Mouse (Mus musculus): ENCODE data around the gene Dhx15. TPM values are rescaled to one million over a fixed set of nuclear protein-coding genes. Genes with fewer than 3 reads are reported as not detected.
A peak's percentile ranks its signal among the peaks of the same experiment; 100 is the strongest.

Gene Dhx15
- polyA plus RNA-seq, 1 experiment, result 28.9 TPM

GRCm38 (mm10) chr5:52149138-52149537 is 41.2 kb downstream of the Dhx15 start:
- Histone ChIP-seq H3K36me3 (replicated peaks; ENCODE audit: low read length) (peaks cover 90% of the 10 kb centered on the region), H3K4me1 (peaks cover 9% of the 10 kb centered on the region), H3K27me3 (replicated peaks) (no peaks in the 10 kb centered on the region), H3K9me3 (no peaks in the 10 kb centered on the region), H3K4me3 (replicated peaks) (no peak overlapping the region)
- no peak for TF ChIP-seq FLI1 (IDR thresholded peaks at IDR 0.05; ENCODE audit: low read length)
- TF ChIP-seq GATA1 (IDR thresholded peaks at IDR 0.05; ENCODE audit: borderline replicate concordance, low read length), result no peak

- Histone ChIP-seq H3K9me3 (no peaks in the 10 kb centered on the region), H3K27me3 (replicated peaks) (no peaks in the 10 kb centered on the region), H3K4me3 (replicated peaks) (no peak overlapping the region), H3K4me1 (peaks cover 10% of the 10 kb centered on the region), H3K36me3 (replicated peaks; ENCODE audit: low read length) (peaks cover 87% of the 10 kb centered on the region)
- no peak for TF ChIP-seq GATA1 (IDR thresholded peaks at IDR 0.05; ENCODE audit: borderline replicate concordance, low read length)
- TF ChIP-seq FLI1 (IDR thresholded peaks at IDR 0.05; ENCODE audit: low read length), result no peak
Measured at GRCm38 (mm10) chr5:52147141-52147540, 43.2 kb downstream of the Dhx15 start.

GRCm38 (mm10) chr5:52145684-52146083 is 44.6 kb downstream of the Dhx15 start:
- Histone ChIP-seq H3K27me3 (replicated peaks) (no peaks in the 10 kb centered on the region), H3K9me3 (no peaks in the 10 kb centered on the region), H3K36me3 (replicated peaks; ENCODE audit: low read length) (peaks cover 86% of the 10 kb centered on the region), H3K4me1 (peaks cover 18% of the 10 kb centered on the region), H3K4me3 (replicated peaks) (no peak overlapping the region)
- TF ChIP-seq GATA1 (IDR thresholded peaks at IDR 0.05; ENCODE audit: borderline replicate concordance, low read length) (no peak), FLI1 (IDR thresholded peaks at IDR 0.05; ENCODE audit: low read length) (no peak)

GRCm38 (mm10) chr5:52141936-52142335 is 48.4 kb downstream of the Dhx15 start:
- TF ChIP-seq GATA1 (IDR thresholded peaks at IDR 0.05; ENCODE audit: borderline replicate concordance, low read length) (no peak), FLI1 (IDR thresholded peaks at IDR 0.05; ENCODE audit: low read length) (no peak)
- Histone ChIP-seq H3K9me3 (no peaks in the 10 kb centered on the region), H3K4me1 (peaks cover 31% of the 10 kb centered on the region), H3K4me3 (replicated peaks) (peak overlapping the region; percentile 50), H3K27me3 (replicated peaks) (no peaks in the 10 kb centered on the region), H3K36me3 (replicated peaks; ENCODE audit: low read length) (peaks cover 88% of the 10 kb centered on the region)

- Histone ChIP-seq H3K4me3 (replicated peaks) (no peak overlapping the region), H3K4me1 (peaks cover 22% of the 10 kb centered on the region), H3K36me3 (replicated peaks; ENCODE audit: low read length) (peaks cover 69% of the 10 kb centered on the region), H3K9me3 (no peaks in the 10 kb centered on the region), H3K27me3 (replicated peaks) (no peaks in the 10 kb centered on the region)
- no peak for TF ChIP-seq FLI1 (IDR thresholded peaks at IDR 0.05; ENCODE audit: low read length)
- TF ChIP-seq GATA1 (IDR thresholded peaks at IDR 0.05; ENCODE audit: borderline replicate concordance, low read length), result no peak
Measured at GRCm38 (mm10) chr5:52138819-52139218, 51.5 kb downstream of the Dhx15 start.

- TF ChIP-seq FLI1 (IDR thresholded peaks at IDR 0.05; ENCODE audit: low read length), result no peak
- no peak for TF ChIP-seq GATA1 (IDR thresholded peaks at IDR 0.05; ENCODE audit: borderline replicate concordance, low read length)
- Histone ChIP-seq H3K4me3 (replicated peaks) (no peak overlapping the region), H3K27me3 (replicated peaks) (no peaks in the 10 kb centered on the region), H3K36me3 (replicated peaks; ENCODE audit: low read length) (peaks cover 64% of the 10 kb centered on the region), H3K4me1 (peaks cover 22% of the 10 kb centered on the region), H3K9me3 (no peaks in the 10 kb centered on the region)
Measured at GRCm38 (mm10) chr5:52138134-52138533, 52.2 kb downstream of the Dhx15 start.

- no peaks in the 10 kb centered on the region for H3K27me3 ChIP-seq (replicated peaks)
- H3K4me1 ChIP-seq, result peaks cover 18% of the 10 kb centered on the region
- peaks cover 45% of the 10 kb centered on the region for H3K36me3 ChIP-seq (replicated peaks; ENCODE audit: low read length)
- H3K9me3 ChIP-seq, result peaks cover 4% of the 10 kb centered on the region; the same call in 1 of the 2 replicates
- H3K4me3 ChIP-seq (replicated peaks), result no peak overlapping the region
- no peak for TF ChIP-seq GATA1 (IDR thresholded peaks at IDR 0.05; ENCODE audit: borderline replicate concordance, low read length)
- no peak for TF ChIP-seq FLI1 (IDR thresholded peaks at IDR 0.05; ENCODE audit: low read length)
Measured at GRCm38 (mm10) chr5:52135460-52136141, 54.7 kb downstream of the Dhx15 start.

GRCm38 (mm10) chr5:52132840-52133239 is 57.5 kb downstream of the Dhx15 start:
- H3K4me1 ChIP-seq, result peaks cover 7% of the 10 kb centered on the region; the same call in 1 of the 2 replicates
- H3K27me3 ChIP-seq (replicated peaks), result peaks cover 2% of the 10 kb centered on the region
- peaks cover 20% of the 10 kb centered on the region for H3K36me3 ChIP-seq (replicated peaks; ENCODE audit: low read length)
- no peak overlapping the region for H3K4me3 ChIP-seq (replicated peaks)
- no peak for TF ChIP-seq FLI1 (IDR thresholded peaks at IDR 0.05; ENCODE audit: low read length)
- TF ChIP-seq GATA1 (IDR thresholded peaks at IDR 0.05; ENCODE audit: borderline replicate concordance, low read length), result no peak
- H3K9me3 ChIP-seq, result peaks cover 4% of the 10 kb centered on the region; the same call in 1 of the 2 replicates

GRCm38 (mm10) chr5:52132092-52132491 is 58.2 kb downstream of the Dhx15 start:
- TF ChIP-seq GATA1 (IDR thresholded peaks at IDR 0.05; ENCODE audit: borderline replicate concordance, low read length) (no peak), FLI1 (IDR thresholded peaks at IDR 0.05; ENCODE audit: low read length) (no peak)
- Histone ChIP-seq H3K4me3 (replicated peaks) (no peak overlapping the region), H3K4me1 (peaks cover 7% of the 10 kb centered on the region; the same call in 1 of the 2 replicates), H3K9me3 (peaks cover 4% of the 10 kb centered on the region; the same call in 1 of the 2 replicates), H3K27me3 (replicated peaks) (peaks cover 3% of the 10 kb centered on the region), H3K36me3 (replicated peaks; ENCODE audit: low read length) (peaks cover 13% of the 10 kb centered on the region)

GRCm38 (mm10) chr5:52131389-52131788 is 58.9 kb downstream of the Dhx15 start:
- peaks cover 3% of the 10 kb centered on the region for H3K27me3 ChIP-seq (replicated peaks)
- H3K9me3 ChIP-seq, result peaks cover 4% of the 10 kb centered on the region; the same call in 1 of the 2 replicates
- TF ChIP-seq GATA1 (IDR thresholded peaks at IDR 0.05; ENCODE audit: borderline replicate concordance, low read length) (no peak), FLI1 (IDR thresholded peaks at IDR 0.05; ENCODE audit: low read length) (no peak)
- no peak overlapping the region for H3K4me3 ChIP-seq (replicated peaks)
- H3K36me3 ChIP-seq (replicated peaks; ENCODE audit: low read length), result peaks cover 9% of the 10 kb centered on the region
- H3K4me1 ChIP-seq, result peaks cover 7% of the 10 kb centered on the region; the same call in 1 of the 2 replicates
